ENCODE assay signal across 27 mouse cellular contexts in the genomic region with DNA sequence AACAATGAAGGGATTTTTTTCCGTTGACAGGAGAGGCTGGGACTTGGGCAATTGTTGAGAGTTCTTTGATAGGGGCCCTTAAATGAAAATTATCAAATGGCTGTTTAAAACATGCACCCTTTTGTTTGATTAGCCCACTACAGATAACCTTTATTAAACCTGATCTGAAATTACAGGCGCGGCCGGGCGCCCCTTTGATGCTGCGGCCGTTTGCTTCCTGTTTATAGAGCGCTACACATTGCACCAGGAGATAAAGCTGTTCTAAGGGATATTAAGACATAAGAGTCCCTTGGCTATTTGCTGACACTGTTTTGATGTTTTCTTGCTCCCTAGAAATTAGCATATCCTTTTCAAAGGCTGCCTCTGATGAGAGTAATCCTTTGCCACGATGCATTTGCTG.
A peak's percentile ranks its signal among the peaks of the same experiment; 100 is the strongest.
DNase-seq lines count a peak whose midpoint lies in the region; ATAC-seq and TF ChIP-seq lines count a peak whose summit lies in the region.
"Had no signal": no experiment of that assay in that cellular context is flagged by ENCODE, and none has a peak within 500 bp of the region (broad histone marks: within the 10 kb centered on the region; RNA-seq: fewer than 3 reads in every experiment).

No protein-coding gene starts in this region.

- no peak overlapping the region for H3K4me3 ChIP-seq in kidney, postnatal 0 days (replicated peaks; ENCODE audit: low read depth, low read length)
- no peak overlapping the region for H3K4me3 ChIP-seq in hindbrain, embryonic 13.5 days
- no peak overlapping the region for H3K4me3 ChIP-seq in liver, embryonic 11.5 days (ENCODE audit: low read depth, low read length)
- H3K4me3 ChIP-seq: gastrocnemius, adult 2 months; heart, embryonic 10.5 days; limb, embryonic 13.5 days; liver, embryonic 13.5 days; lung, embryonic 15.5 days; myocyte; neural tube, embryonic 15.5 days had no signal

- H3K36me3 ChIP-seq in kidney, postnatal 0 days (ENCODE audit: insufficient read depth, low read length), result no peaks in the 10 kb centered on the region
- no peaks in the 10 kb centered on the region for H3K36me3 ChIP-seq in hindbrain, embryonic 13.5 days
- H3K36me3 ChIP-seq in liver, embryonic 11.5 days (ENCODE audit: control insufficient read depth, insufficient read depth, low read length), result no peaks in the 10 kb centered on the region
- H3K36me3 ChIP-seq: G1E; heart, embryonic 10.5 days; limb, embryonic 13.5 days; liver, embryonic 13.5 days; lung, embryonic 15.5 days; neural tube, embryonic 15.5 days had no signal

- peak; percentile 32 for DNase-seq in kidney, postnatal 0 days (ENCODE audit: low spot score)
- no peak for DNase-seq in kidney, postnatal 14 days
- peak; percentile 47 for DNase-seq in brain, embryonic 14.5 days (ENCODE audit: low read depth)
- DNase-seq in lung, postnatal 36 days, result peak; percentile 47
- DNase-seq in cerebellum, adult 18-20 months, result no peak
- DNase-seq in liver, embryonic 11.5 days (ENCODE audit: low spot score), result no peak
- DNase-seq: adrenal gland, adult 2 months; cerebellum, adult 2 months; cerebellum, postnatal 36 days; gastrocnemius, adult 2 months; kidney, postnatal 4 days; layer of hippocampus, adult 9-11 months; liver, embryonic 13.5 days; right cerebral cortex, postnatal 25 days; spleen, adult 18-20 months had no signal

- H3K27ac ChIP-seq in kidney, postnatal 0 days, result no peak overlapping the region
- H3K27ac ChIP-seq in hindbrain, embryonic 13.5 days, result peak overlapping the region; percentile 52; the same call in 1 of the 2 replicates
- H3K27ac ChIP-seq in liver, embryonic 11.5 days (ENCODE audit: low read depth, low read length), result no peak overlapping the region
- H3K27ac ChIP-seq: gastrocnemius, adult 2 months; heart, embryonic 10.5 days; limb, embryonic 13.5 days; liver, embryonic 13.5 days; lung, embryonic 15.5 days; neural tube, embryonic 15.5 days had no signal

- no peak for ATAC-seq in kidney, postnatal 0 days (replicated peaks; ENCODE audit: low FRiP score, low read depth)
- no peak for ATAC-seq in hindbrain, embryonic 13.5 days (ENCODE audit: low FRiP score)
- ATAC-seq in activated CD4-positive, CD25-positive, alpha-beta regulatory T cell, adult 4 months, result no peak
- no peak for ATAC-seq in liver, embryonic 11.5 days (replicated peaks; ENCODE audit: low FRiP score)
- ATAC-seq: forebrain, embryonic 14.5 days; intestine, embryonic 16.5 days; Patski had no signal

- no peak for TF ChIP-seq POLR2A in brain, embryonic 14.5 days (IDR thresholded peaks at IDR 0.05; ENCODE audit: borderline replicate concordance, extremely low read depth, insufficient read depth, insufficient read length, poor library complexity, severe bottlenecking)

- no peak overlapping the region for H3K9ac ChIP-seq in kidney, postnatal 0 days (ENCODE audit: low read depth, low read length)
- no peak overlapping the region for H3K9ac ChIP-seq in hindbrain, embryonic 13.5 days
- no peak overlapping the region for H3K9ac ChIP-seq in liver, embryonic 11.5 days (ENCODE audit: low read depth, low read length)
- H3K9ac ChIP-seq: limb, embryonic 13.5 days; liver, embryonic 13.5 days; lung, embryonic 15.5 days; neural tube, embryonic 15.5 days had no signal

- H3K4me1 ChIP-seq in kidney, postnatal 0 days (replicated peaks; ENCODE audit: insufficient read depth, low read length), result no peaks in the 10 kb centered on the region
- peaks cover 39% of the 10 kb centered on the region for H3K4me1 ChIP-seq in hindbrain, embryonic 13.5 days (replicated peaks)
- H3K4me1 ChIP-seq in liver, embryonic 11.5 days (replicated peaks; ENCODE audit: control insufficient read depth, insufficient read depth, low read length), result no peaks in the 10 kb centered on the region
- H3K4me1 ChIP-seq: liver, embryonic 13.5 days had no signal

- 35% methylated on average over 9 of the region's 9 CpGs for WGBS in kidney, postnatal 0 days
- 49% methylated on average over 9 of the region's 9 CpGs for WGBS in hindbrain, embryonic 13.5 days
- WGBS in liver, embryonic 11.5 days, result 48% methylated on average over 9 of the region's 9 CpGs

- no peaks in the 10 kb centered on the region for H3K9me3 ChIP-seq in kidney, postnatal 0 days (replicated peaks; ENCODE audit: low read length)
- no peaks in the 10 kb centered on the region for H3K9me3 ChIP-seq in hindbrain, embryonic 13.5 days
- no peaks in the 10 kb centered on the region for H3K9me3 ChIP-seq in liver, embryonic 11.5 days (ENCODE audit: control insufficient read depth, low read length)
- H3K9me3 ChIP-seq: heart, embryonic 10.5 days; limb, embryonic 13.5 days; liver, embryonic 13.5 days; lung, embryonic 15.5 days; neural tube, embryonic 15.5 days had no signal

- peaks cover 5% of the 10 kb centered on the region; the same call in 1 of the 2 replicates for H3K27me3 ChIP-seq in kidney, postnatal 0 days (ENCODE audit: insufficient read depth, low read length)
- H3K27me3 ChIP-seq in hindbrain, embryonic 13.5 days, result no peaks in the 10 kb centered on the region
- H3K27me3 ChIP-seq in liver, embryonic 11.5 days (replicated peaks; ENCODE audit: control insufficient read depth, insufficient read depth, low read length), result no peaks in the 10 kb centered on the region
- H3K27me3 ChIP-seq: CH12.LX; lung, embryonic 15.5 days; neural tube, embryonic 15.5 days had no signal

- no peak overlapping the region for H3K4me2 ChIP-seq in kidney, postnatal 0 days (ENCODE audit: low read length)
- no peak overlapping the region for H3K4me2 ChIP-seq in hindbrain, embryonic 13.5 days
- no peak overlapping the region for H3K4me2 ChIP-seq in liver, embryonic 11.5 days
- H3K4me2 ChIP-seq: limb, embryonic 13.5 days; liver, embryonic 13.5 days; lung, embryonic 15.5 days; neural tube, embryonic 15.5 days had no signal

- TF ChIP-seq CTCF in kidney, postnatal 0 days (IDR thresholded peaks at IDR 0.05; ENCODE audit: low read depth), result no peak
- TF ChIP-seq CTCF in brain, embryonic 14.5 days (IDR thresholded peaks at IDR 0.05; ENCODE audit: borderline replicate concordance, extremely low read depth, insufficient read depth, insufficient read length), result no peak

Comparison
In these comparisons a context has a peak if more than half of its experiments do, and no peak if none do; other contexts are left out.
1. DNase-seq: peak in kidney, postnatal 0 days (single experiment), brain, embryonic 14.5 days (single experiment) and lung, postnatal 36 days (single experiment); none in kidney, postnatal 14 days (single experiment), cerebellum, adult 18-20 months (0 of 2) and liver, embryonic 11.5 days (single experiment).